Mouse (Mus musculus): Measurements from ENCODE around the gene Gm7982.
"Not testable (repeated sequence)": the region's sequence is repeated elsewhere in the genome, so short reads cannot be mapped to it uniquely, and the experiment has no call there.

DNA sequence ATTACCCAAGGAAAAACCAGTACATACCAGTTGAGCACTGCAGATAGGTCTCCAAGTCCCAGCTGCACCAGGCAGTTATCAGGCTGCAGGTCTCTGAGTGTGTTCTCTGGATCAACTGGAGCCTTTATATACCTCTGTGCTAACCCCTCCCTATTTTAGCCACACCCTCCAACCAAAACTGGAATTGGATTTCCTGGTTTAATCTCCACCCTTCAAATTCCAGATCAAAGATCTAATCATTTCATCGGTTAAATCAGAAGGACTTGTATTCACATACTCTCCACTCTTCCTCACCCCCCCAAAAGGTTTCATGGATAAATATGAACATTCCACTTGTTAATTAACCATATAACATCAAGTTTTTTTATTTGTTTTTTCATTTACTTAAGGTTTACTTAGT, 5.7 kb upstream of the Gm7982 start, which contains the start of gene Gm7978:
- not testable (repeated sequence) for TF ChIP-seq CTCF (conservative IDR thresholded peaks at IDR 0.05; ENCODE audit: low read length); POU5F1 (IDR thresholded peaks at IDR 0.05; ENCODE audit: borderline replicate concordance, low read length); NANOG (IDR thresholded peaks at IDR 0.05; ENCODE audit: borderline replicate concordance, low read length)
